Mouse (Mus musculus): Measurements from ENCODE around the gene Klhl9. TPM values are rescaled to one million over a fixed set of nuclear protein-coding genes. Genes with fewer than 3 reads are reported as not detected.
"Not testable (repeated sequence)": the region's sequence is repeated elsewhere in the genome, so short reads cannot be mapped to it uniquely, and the experiment has no call there.

Klhl9 gene
- total RNA-seq (2021), result 10 to 100 TPM; 74.5 to 81.4 TPM
- long read RNA-seq, experiment 1, full-length matches to known transcripts, result 21 of 21 reads
- long read RNA-seq, experiment 1, partial matches to known transcripts, result 0 of 21 reads
- long read RNA-seq, experiment 1, other reads (novel, unspliced or antisense), result 0 of 21 reads
- long read RNA-seq, experiment 2, full-length matches to known transcripts, result 22 of 23 reads
- long read RNA-seq, experiment 2, partial matches to known transcripts, result 0 of 23 reads
- long read RNA-seq, experiment 2, other reads (novel, unspliced or antisense), result 1 of 23 reads

DNA sequence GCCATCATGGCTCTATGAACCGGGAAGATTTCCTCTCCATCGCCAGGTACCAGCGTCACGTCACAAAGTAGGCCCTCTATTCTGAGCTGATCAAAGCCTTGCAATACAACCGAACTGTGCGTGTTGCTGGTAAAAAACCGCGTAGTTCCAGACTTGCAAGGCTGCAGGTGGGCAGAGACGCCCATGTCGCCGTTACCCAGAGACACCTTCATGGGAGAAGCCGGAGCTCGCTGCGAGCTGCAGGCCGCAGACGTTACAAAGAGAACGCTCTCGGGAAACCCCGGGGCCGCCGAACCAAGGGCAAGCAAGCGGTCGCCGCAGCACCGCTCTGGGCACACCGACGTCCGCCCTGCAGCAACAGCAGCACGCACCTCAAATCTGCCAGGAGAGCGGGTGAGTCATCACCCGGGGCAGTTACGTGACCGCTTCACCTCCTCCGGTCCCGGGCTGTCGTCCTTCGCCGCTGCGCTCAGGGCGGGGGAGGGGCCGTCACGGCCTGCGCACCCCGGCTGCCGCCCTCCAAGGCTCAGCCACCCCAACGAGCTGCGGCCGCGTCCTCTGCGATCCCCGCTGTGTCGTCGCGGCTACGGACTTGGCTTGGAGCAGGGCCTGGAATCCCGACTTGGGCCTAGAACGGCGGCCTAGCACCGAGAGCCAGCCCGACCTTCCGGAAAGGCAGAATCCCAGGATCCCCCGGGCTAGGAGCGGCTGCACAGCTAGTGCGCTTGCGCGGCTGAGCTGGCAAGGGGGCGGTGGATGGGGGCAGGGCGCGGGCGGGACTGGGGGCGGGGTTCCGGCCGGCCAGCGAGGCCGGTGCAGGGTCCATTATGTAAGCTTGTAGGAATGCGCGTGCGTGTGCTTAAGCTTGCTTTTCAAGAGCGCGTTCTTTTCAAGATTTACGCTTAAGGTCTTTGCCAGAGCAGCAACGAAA, at the start of gene Klhl9, which contains the start of gene Gm26566:
Gene Klhl9 (minus strand): TSS at position 675 of the 931 bp plus-strand sequence.
Gene Gm26566 (plus strand): TSS at position 15 of the 931 bp plus-strand sequence.
- DNase-seq, result peak; percentile 95

GRCm38 (mm10) chr4:88763384-88764018, 41.2 kb upstream of the Klhl9 start:
- peak; percentile 61 for DNase-seq

GRCm38 (mm10) chr4:88762341-88762740, 40.1 kb upstream of the Klhl9 start:
- DNase-seq, result not testable (repeated sequence)

DNA sequence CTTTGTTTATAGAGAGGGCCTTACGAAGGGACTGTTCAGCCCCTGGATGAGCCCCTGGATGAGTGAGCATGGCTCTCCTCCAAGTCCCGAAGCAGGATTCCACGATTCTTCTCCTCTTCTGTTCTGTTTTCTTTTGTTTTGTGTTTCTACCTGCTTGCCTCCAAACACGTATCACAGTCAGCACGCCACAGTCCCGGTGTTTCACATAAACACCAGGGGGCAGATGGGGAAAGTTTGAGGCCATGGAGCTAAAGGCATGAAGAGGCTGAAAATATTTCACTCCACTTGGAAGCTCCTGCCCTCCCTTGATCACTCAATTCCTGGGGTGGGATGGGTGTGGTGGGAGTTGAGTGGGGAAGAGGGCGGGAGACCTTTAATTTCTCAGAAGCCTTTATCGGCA, 39.5 kb upstream of the Klhl9 start:
- peak; percentile 63 for DNase-seq

DNA sequence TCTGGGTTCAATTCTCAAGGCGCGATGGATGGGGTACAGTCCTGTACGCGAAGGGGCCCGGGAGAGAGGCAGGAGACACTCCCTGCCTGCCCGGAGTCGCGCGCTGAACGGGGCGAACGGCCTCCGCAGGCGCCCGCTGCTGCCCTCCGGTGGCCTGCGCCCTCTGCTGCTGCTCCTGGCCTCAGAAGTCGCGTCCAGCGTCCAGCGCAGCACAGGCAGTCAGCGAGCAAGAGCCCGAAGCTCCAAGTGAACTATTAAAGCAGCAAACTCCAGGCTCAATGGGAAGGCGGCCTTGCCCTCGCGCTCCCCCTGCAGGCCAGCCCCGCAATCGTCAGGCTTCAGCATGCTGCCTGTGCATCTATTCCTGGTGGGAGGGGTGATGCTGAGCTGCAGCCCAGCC, 38.2 kb upstream of the Klhl9 start:
- DNase-seq, result peak; percentile 81

GRCm38 (mm10) chr4:88759610-88760268, 37.5 kb upstream of the Klhl9 start, which contains the start of gene Gm13283:
Gene Gm13283, plus strand, starts transcription at chr4:88760119.
- DNase-seq, result peak; percentile 39

- DNase-seq, result not testable (repeated sequence)
Observed at GRCm38 (mm10) chr4:88758751-88759150, 36.5 kb upstream of the Klhl9 start.

GRCm38 (mm10) chr4:88757628-88758031, 35.4 kb upstream of the Klhl9 start:
- DNase-seq, result peak; percentile 86

GRCm38 (mm10) chr4:88756581-88757513, 34.6 kb upstream of the Klhl9 start:
- peak; percentile 25 for DNase-seq

GRCm38 (mm10) chr4:88754818-88755340, 32.6 kb upstream of the Klhl9 start, which contains the start of gene Gm13271:
Gene Gm13271, plus strand, starts transcription at chr4:88754868.
- DNase-seq, result peak; percentile 60

GRCm38 (mm10) chr4:88749926-88750325, 27.7 kb upstream of the Klhl9 start:
- no peak for DNase-seq

DNA sequence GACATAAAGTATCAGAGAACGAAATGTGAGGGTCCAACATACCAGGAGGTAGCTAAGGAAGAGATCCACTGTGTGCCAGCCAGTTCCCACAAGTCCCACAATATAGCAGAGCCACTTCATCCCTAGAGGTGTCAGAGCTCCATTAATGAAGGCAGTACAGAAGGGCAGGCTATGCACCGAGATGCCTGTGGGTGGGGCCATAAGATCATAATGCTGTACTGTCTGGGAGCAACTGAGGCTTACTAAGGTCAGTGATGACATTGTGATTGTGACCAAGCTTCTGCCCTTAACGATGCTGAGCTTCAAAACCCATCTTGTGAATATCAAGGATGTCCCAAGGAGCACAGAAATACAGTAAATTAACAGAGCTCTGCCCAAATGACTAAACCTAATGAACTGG, 21.9 kb upstream of the Klhl9 start:
- DNase-seq, result no peak

DNA sequence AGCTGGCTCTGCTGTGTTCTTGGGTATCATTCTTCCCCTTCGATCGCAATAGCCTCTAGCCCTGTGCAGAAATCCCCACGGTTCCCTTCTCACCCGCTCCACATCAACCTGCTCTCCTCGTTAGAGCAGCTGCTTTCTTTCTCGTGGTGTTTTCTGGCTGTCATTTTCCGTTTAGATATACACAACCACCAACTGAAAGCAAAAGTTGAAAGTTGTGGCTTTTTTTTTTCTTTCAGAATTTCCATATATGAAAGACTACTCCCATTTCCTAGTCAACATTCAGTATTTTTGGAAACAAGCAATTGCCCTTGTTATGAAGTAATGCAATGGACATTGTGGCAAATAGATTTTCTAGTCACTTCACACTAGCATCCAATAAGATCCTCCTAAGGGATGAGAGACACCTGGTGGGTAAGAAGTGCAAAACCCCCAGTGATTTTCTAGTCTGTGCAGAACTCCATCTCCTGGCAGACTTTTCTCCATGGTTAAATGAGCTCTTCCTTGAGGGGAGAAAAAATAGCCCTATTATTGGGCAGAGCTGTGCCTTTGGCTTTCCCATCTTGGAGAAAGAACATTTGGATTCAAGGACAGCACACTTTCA, 20.6 kb upstream of the Klhl9 start:
- DNase-seq, result no peak

GRCm38 (mm10) chr4:88741426-88741825, 19.2 kb upstream of the Klhl9 start:
- no peak for DNase-seq

DNA sequence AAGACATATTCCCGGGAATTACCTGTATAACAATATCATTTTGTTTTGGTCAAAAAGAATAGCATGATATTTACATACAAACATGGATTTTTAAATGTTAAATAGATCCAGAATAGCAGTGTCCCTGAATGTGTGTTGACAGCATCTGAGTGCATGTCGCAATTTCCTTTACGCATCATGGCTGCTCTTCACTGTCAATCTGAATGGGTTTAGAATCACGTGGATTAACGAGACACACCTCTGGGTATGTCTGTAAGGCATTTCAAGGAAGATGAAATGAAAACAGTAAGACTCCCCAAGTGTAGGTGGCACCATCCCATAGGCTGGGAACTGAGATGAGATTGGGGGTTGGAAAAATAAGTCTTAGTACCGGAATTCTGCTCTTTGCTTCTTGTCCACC, 16.8 kb upstream of the Klhl9 start:
- DNase-seq, result no peak

GRCm38 (mm10) chr4:88738480-88738879, 16.2 kb upstream of the Klhl9 start:
- peak; percentile 86 for DNase-seq

DNA sequence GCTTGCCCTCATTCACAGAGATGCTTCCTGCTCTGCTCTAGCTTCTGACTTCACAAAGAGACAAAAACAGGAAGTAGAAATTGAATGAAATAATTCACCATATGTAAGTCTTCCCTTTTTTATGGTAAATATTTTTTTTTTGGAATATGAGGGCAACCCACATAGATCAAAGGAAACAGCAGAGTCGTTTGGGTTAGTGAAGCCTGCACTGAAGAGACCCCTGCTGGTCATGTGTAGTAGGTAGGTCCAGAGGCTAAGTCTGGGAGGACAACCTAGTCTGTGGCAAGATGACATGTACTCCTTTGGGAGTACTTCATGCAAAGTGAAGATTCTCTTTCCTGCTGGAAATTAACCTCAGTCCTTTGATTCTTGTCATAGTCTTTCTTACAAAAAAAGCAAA, 5.1 kb upstream of the Klhl9 start:
- DNase-seq, result peak; percentile 55

DNA sequence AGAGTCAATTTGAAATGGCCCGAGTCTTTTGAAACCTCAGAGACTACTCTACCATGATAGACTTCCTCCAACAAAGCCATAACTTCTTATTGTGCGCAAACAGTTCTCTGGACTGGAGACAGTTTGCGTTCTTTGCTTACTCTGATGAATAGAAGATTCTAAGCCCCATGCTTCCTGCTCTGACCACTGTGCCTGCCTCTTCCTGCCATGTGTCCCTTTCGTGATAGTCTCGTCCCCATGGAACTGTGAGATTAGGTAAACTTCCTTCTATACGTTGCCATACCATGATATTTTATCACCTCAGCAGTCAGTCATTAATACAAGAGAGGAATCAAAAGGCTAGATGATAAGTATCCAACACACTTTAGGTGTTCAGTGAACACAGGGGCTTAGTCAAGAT, 4.5 kb upstream of the Klhl9 start:
- DNase-seq, result no peak

DNA sequence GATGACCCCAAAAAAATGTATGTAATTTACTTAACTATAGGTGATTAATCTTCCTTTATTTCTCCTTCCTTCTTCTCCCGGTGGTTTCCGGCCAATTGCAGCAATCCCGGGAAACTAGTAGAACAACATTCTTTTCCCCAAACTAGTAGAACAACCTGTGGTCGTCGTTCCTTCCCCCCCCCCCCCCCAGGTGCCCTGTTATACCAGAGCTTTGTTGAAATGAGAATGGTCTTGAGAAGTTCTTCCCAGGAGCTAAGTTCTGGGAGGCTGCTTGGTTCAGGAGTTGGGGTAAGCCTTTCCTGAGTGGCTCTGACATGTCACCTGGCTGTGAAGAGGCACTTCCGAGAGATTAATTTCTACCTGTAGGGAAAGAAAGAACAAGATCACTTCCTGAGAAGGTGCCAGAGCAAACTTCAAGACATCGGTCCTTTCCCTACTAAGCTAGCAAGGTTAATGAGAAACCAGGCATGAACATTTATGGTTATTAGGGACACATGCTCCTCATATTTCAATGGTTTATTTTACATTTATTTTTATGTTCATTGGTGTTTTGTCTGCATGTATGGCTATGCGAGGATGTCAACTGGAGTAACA, 1.3 kb upstream of the Klhl9 start:
- DNase-seq, result no peak

GRCm38 (mm10) chr4:88718715-88719114, 3.5 kb downstream of the Klhl9 start:
- no peak for DNase-seq

Data from adrenal gland, postnatal 10 days (tissue).